Mouse (Mus musculus) MEL (cell line): ENCODE measurements at regions not wholly inside any gene's neighbourhood (a gene's known extent, or its start where the extent isn't known, plus 50 kb on each side); places are given as distances from the start of the nearest gene placed in this dataset.

Experiments
- DNase-seq: peaks from one replicate; pipeline ENCODE4 v3.0.0; 2011; ENCODE audit warnings: low read depth, low spot score
- H3K27ac ChIP-seq: 2 replicates; pipeline ENCODE4 v1.5.1; 2012; ENCODE audit warnings: low read depth, mild to moderate bottlenecking, control low read depth, low read length, moderate library complexity; ENCODE audit not compliant: control insufficient read depth
- H3K27me3 ChIP-seq, 2 experiments: fragments of 150-350 bp in 1 of 2; sonication (generic) in 1 of 2; 2 replicates each; pipeline ENCODE4 v1.6.1; 2012; ENCODE audit warnings: low read length in 2 of 2, mild to moderate bottlenecking in 2 of 2, improper control_type of control experiment in 1 of 2, moderate library complexity in 1 of 2; ENCODE audit not compliant: insufficient read depth in 2 of 2, control insufficient read depth in 1 of 2
- H3K36me3 ChIP-seq, 2 experiments: 2 replicates each; pipeline ENCODE4 v1.6.1; 2012 to 2014; ENCODE audit warnings: low read length in 2 of 2, improper control_type of control experiment in 1 of 2, inconsistent platforms in 1 of 2, mild to moderate bottlenecking in 1 of 2; ENCODE audit not compliant: insufficient read depth in 2 of 2, control insufficient read depth in 1 of 2
- H3K4me1 ChIP-seq, 2 experiments: fragments of 150-350 bp in 1 of 2; sonication (generic) in 1 of 2; 2 replicates each; pipeline ENCODE4 v1.6.1; 2012; ENCODE audit warnings: low read length in 2 of 2, improper control_type of control experiment in 1 of 2, mild to moderate bottlenecking in 1 of 2; ENCODE audit not compliant: insufficient read depth in 2 of 2, control insufficient read depth in 1 of 2
- H3K4me3 ChIP-seq, 2 experiments: fragments of 150-350 bp in 1 of 2; sonication (generic) in 1 of 2; 2 replicates each; pipeline ENCODE4 v1.5.1; 2012; ENCODE audit warnings: low read depth in 2 of 2, low read length in 2 of 2, mild to moderate bottlenecking in 2 of 2, moderate library complexity in 2 of 2, control low read depth in 1 of 2, improper control_type of control experiment in 1 of 2; ENCODE audit not compliant: control insufficient read depth in 1 of 2, insufficient read depth in 1 of 2
- H3K79me2 ChIP-seq: 2 replicates; pipeline ENCODE4 v1.6.1; 2012; ENCODE audit warnings: mild to moderate bottlenecking, low read length, moderate library complexity; ENCODE audit not compliant: control insufficient read depth, poor library complexity, insufficient read depth
- H3K9ac ChIP-seq: 2 replicates; pipeline ENCODE4 v1.6.1; 2012; ENCODE audit warnings: low read depth, mild to moderate bottlenecking, control low read depth, low read length, moderate library complexity; ENCODE audit not compliant: control insufficient read depth, poor library complexity, severe bottlenecking
- H3K9me3 ChIP-seq: fragments of 150-350 bp; sonication (generic); replicated peaks from 2 replicates; pipeline ENCODE4 v1.6.1; 2012; ENCODE audit warnings: mild to moderate bottlenecking, low read length, improper control_type of control experiment, moderate library complexity; ENCODE audit not compliant: insufficient read depth
- CHD1 ChIP-seq: IDR thresholded peaks from 2 replicates; pipeline ENCODE4 v1.6.1; 2012; ENCODE audit warnings: low read depth, mild to moderate bottlenecking, inconsistent platforms, low read length, improper control_type of control experiment
- CTCF ChIP-seq, 3 experiments: IDR thresholded peaks in 2 of 3; conservative IDR thresholded peaks in 1 of 3; 2 replicates each; pipeline ENCODE4 v1.5.1; 2011 to 2012; ENCODE audit warnings: low read length in 3 of 3, low read depth in 2 of 3, mild to moderate bottlenecking in 2 of 3, improper control_type of control experiment in 1 of 3, inconsistent platforms in 1 of 3, mixed read lengths in 1 of 3, moderate library complexity in 1 of 3; ENCODE audit not compliant: control insufficient read depth in 1 of 3, insufficient read depth in 1 of 3, poor library complexity in 1 of 3, severe bottlenecking in 1 of 3
- ELF1 ChIP-seq: IDR thresholded peaks from 2 replicates; pipeline ENCODE4 v1.6.1; 2014; ENCODE audit warnings: low read depth, mild to moderate bottlenecking, inconsistent platforms, low read length, improper control_type of control experiment, moderate library complexity
- EP300 ChIP-seq, 2 experiments: IDR thresholded peaks; 2 replicates each; pipeline ENCODE4 v1.6.1; 2011; ENCODE audit warnings: improper control_type of control experiment in 2 of 2, low read length in 2 of 2, low read depth in 1 of 2, mild to moderate bottlenecking in 1 of 2
- ETS1 ChIP-seq: IDR thresholded peaks from 2 replicates; pipeline ENCODE4 v1.6.1; 2012; ENCODE audit warnings: low read depth, mild to moderate bottlenecking, inconsistent platforms, low read length, improper control_type of control experiment, moderate library complexity
- GABPA ChIP-seq: IDR thresholded peaks from 2 replicates; pipeline ENCODE4 v1.6.1; 2012; ENCODE audit warnings: low read depth, mild to moderate bottlenecking, inconsistent platforms, low read length, improper control_type of control experiment, moderate library complexity
- HCFC1 ChIP-seq: IDR thresholded peaks from 2 replicates; pipeline ENCODE4 v1.6.1; 2012; ENCODE audit warnings: low read depth, mild to moderate bottlenecking, inconsistent platforms, low read length, improper control_type of control experiment, moderate library complexity
- KAT2A ChIP-seq: conservative IDR thresholded peaks from 2 replicates; pipeline ENCODE4 v1.6.1; 2012; ENCODE audit warnings: low read depth, low read length, improper control_type of control experiment, inconsistent platforms
- MAFK ChIP-seq: IDR thresholded peaks from 2 replicates; pipeline ENCODE4 v1.6.1; 2011; ENCODE audit warnings: low read depth, mild to moderate bottlenecking, low read length, improper control_type of control experiment, borderline replicate concordance
- MAX ChIP-seq: IDR thresholded peaks from 2 replicates; pipeline ENCODE4 v1.6.1; 2011; ENCODE audit warnings: low read length, improper control_type of control experiment
- MAZ ChIP-seq: IDR thresholded peaks from 2 replicates; pipeline ENCODE4 v1.6.1; 2012; ENCODE audit warnings: low read depth, mild to moderate bottlenecking, inconsistent platforms, low read length, improper control_type of control experiment
- MEF2A ChIP-seq: IDR thresholded peaks from 2 replicates; pipeline ENCODE4 v1.6.1; 2014; ENCODE audit warnings: low read depth, mild to moderate bottlenecking, inconsistent platforms, low read length, improper control_type of control experiment; ENCODE audit not compliant: poor library complexity, insufficient replicate concordance, severe bottlenecking; ENCODE audit errors: extremely low read depth
- MXI1 ChIP-seq: IDR thresholded peaks from 2 replicates; pipeline ENCODE4 v1.6.1; 2011; ENCODE audit warnings: mild to moderate bottlenecking, low read depth, low read length, improper control_type of control experiment
- MYB ChIP-seq: IDR thresholded peaks from 2 replicates; pipeline ENCODE4 v1.6.1; 2011; ENCODE audit warnings: mild to moderate bottlenecking, low read depth, low read length, improper control_type of control experiment
- NELFE ChIP-seq: IDR thresholded peaks from 2 replicates; pipeline ENCODE4 v1.6.1; 2011; ENCODE audit warnings: low read depth, low read length, improper control_type of control experiment
- POLR2AphosphoS2 ChIP-seq: IDR thresholded peaks from 2 replicates; pipeline ENCODE4 v1.6.1; 2011; ENCODE audit warnings: low read length, improper control_type of control experiment
- RAD21 ChIP-seq: IDR thresholded peaks from 2 replicates; pipeline ENCODE4 v1.6.1; 2011; ENCODE audit warnings: mild to moderate bottlenecking, low read depth, low read length, improper control_type of control experiment
- RCOR1 ChIP-seq: IDR thresholded peaks from 2 replicates; pipeline ENCODE4 v1.6.1; 2012; ENCODE audit warnings: low read depth, mild to moderate bottlenecking, inconsistent platforms, low read length, improper control_type of control experiment
- TBP ChIP-seq: IDR thresholded peaks from 2 replicates; pipeline ENCODE4 v1.8.0; 2011; ENCODE audit warnings: low read depth, low read length, improper control_type of control experiment
- UBTF ChIP-seq: IDR thresholded peaks from 2 replicates; pipeline ENCODE4 v1.6.1; 2012; ENCODE audit warnings: low read depth, mild to moderate bottlenecking, inconsistent platforms, low read length, improper control_type of control experiment, moderate library complexity, borderline replicate concordance; ENCODE audit not compliant: insufficient read depth
- ZKSCAN1 ChIP-seq: IDR thresholded peaks from 2 replicates; pipeline ENCODE4 v1.6.1; 2012; ENCODE audit warnings: low read depth, mild to moderate bottlenecking, inconsistent platforms, low read length, improper control_type of control experiment, moderate library complexity
- ZNF384 ChIP-seq: IDR thresholded peaks from 2 replicates; pipeline ENCODE4 v1.6.1; 2012; ENCODE audit warnings: low read depth, mild to moderate bottlenecking, inconsistent platforms, low read length, improper control_type of control experiment

DNA sequence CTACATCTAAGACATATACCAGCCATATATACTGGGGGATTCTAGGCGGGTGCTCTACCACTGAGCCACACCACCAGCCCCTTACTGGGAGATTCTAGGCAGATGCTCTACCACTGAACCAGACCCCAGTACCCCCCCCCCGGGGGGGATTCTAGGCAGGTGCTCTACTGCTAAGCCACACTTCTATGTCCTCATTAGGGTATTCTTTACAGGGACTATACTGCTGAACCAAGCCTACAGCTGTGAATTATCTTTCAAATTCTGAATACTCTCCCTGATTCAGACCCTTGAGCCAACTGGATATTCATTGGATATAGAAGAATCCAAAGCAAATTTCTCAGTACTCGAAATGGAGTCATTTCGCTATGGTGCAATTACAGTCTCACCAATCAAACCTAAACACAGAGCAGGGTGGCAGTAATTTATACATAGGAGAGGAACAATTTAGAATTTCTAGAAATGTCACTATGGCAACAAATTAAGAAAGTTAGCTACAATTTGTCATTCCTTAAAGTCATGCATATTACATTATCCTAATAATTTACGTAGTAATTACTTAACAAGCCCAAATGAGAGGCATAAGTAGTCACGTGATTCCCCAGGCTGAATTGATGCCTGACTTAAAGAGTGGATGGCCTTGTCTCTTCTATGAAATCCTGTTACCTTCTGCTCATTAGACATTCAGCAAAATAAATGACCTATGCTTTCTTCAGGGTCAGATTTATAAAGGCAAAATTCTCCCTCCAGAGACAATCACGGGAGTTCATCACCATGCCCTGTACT, 436.8 kb upstream of the Castor2 start:
- Histone ChIP-seq H3K27me3 (no peaks in the 10 kb centered on the region), H3K36me3 (no peaks in the 10 kb centered on the region), H3K4me1 (no peaks in the 10 kb centered on the region), H3K9ac (no peak overlapping the region), H3K9me3 (no peaks in the 10 kb centered on the region), H3K79me2 (no peaks in the 10 kb centered on the region), H3K4me3 (no peak overlapping the region), H3K27ac (no peak overlapping the region)
- TF ChIP-seq ZKSCAN1 (no peak), EP300 (IDR thresholded peaks at IDR 0.05; ENCODE audit: low read depth in 1 of 2, low read length in 2 of 2) (no peak), MAX (no peak), MXI1 (no peak), CTCF (IDR thresholded peaks at IDR 0.05 in 2 of 3, conservative IDR thresholded peaks at IDR 0.05 in 1 of 3; ENCODE audit: control insufficient read depth in 1 of 3, insufficient read depth in 1 of 3, low read depth in 2 of 3, low read length in 3 of 3, poor library complexity in 1 of 3, severe bottlenecking in 1 of 3) (no peak)
- DNase-seq: no peak

DNA sequence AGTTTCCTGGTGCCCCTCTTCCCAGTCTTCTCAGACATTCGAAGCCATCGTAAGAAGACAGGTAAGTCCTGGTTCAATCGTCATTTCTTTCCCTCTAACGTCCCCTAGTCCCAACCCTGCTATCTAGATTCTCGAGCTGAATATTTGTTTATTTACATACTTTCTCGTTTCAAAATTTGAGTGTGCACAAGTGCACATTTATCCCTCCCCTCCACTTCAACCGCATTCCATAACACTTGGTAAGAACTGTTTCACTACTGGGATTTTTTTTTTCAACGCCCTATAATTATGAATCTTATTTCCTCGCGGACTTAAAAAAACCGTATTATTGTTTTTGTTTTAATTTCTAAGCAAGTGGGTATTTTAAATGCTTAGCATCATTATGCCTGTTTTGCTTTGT, 439.2 kb upstream of the Castor2 start:
- DNase-seq: no peak
- Histone ChIP-seq H3K27me3 (no peaks in the 10 kb centered on the region), H3K79me2 (no peaks in the 10 kb centered on the region), H3K36me3 (no peaks in the 10 kb centered on the region), H3K9ac (no peak overlapping the region), H3K9me3 (no peaks in the 10 kb centered on the region), H3K27ac (no peak overlapping the region), H3K4me1 (no peaks in the 10 kb centered on the region), H3K4me3 (no peak overlapping the region)
- no peak for TF ChIP-seq POLR2AphosphoS2
- TF ChIP-seq, all 39 proteins: peak for 0

DNA sequence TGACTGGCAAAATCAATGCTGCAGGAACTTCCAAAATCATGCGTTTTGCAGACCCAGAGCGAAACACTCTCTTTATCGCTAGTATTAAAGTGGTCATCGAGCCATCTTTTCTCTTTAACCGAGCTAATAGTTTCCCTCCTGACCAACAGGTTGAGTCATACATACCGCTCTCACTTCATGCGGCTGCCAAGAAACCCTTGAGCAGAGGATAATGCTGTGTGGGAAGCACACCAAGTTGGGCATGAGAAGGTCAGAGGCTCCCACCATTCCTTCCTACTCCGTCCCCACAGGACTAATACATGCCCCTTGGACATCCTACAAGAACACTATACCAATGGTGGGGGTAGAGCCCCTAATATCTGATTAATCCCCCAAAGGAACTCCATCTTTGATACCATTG, 442.7 kb upstream of the Castor2 start:
- Histone ChIP-seq H3K9me3 (no peaks in the 10 kb centered on the region), H3K4me3 (no peak overlapping the region), H3K27me3 (no peaks in the 10 kb centered on the region), H3K79me2 (no peaks in the 10 kb centered on the region), H3K36me3 (no peaks in the 10 kb centered on the region), H3K9ac (no peak overlapping the region), H3K4me1 (no peaks in the 10 kb centered on the region), H3K27ac (no peak overlapping the region)
- no peak for TF ChIP-seq RCOR1
- TF ChIP-seq GABPA: no peak
- TF ChIP-seq ETS1: no peak
- TF ChIP-seq UBTF: no peak
- no peak for TF ChIP-seq TBP
- no peak for TF ChIP-seq MEF2A
- no peak for TF ChIP-seq RAD21
- no peak for TF ChIP-seq MAFK
- TF ChIP-seq EP300 (IDR thresholded peaks at IDR 0.05; ENCODE audit: low read depth in 1 of 2, low read length in 2 of 2): no peak
- no peak for TF ChIP-seq ZNF384
- no peak for TF ChIP-seq HCFC1
- no peak for TF ChIP-seq POLR2AphosphoS2
- TF ChIP-seq ELF1: no peak
- no peak for TF ChIP-seq MAZ
- no peak for TF ChIP-seq KAT2A
- TF ChIP-seq MYB: no peak
- TF ChIP-seq CHD1: no peak
- TF ChIP-seq MXI1: no peak
- TF ChIP-seq NELFE: no peak
- TF ChIP-seq ZKSCAN1: no peak
- no peak for DNase-seq
